Mouse (Mus musculus): ENCODE measurements around the gene Dusp27. TPM values are rescaled to one million over a fixed set of nuclear protein-coding genes. Genes with fewer than 3 reads are reported as not detected.
"Not testable (repeated sequence)": the region's sequence is repeated elsewhere in the genome, so short reads cannot be mapped to it uniquely, and the experiment has no call there.

The Dusp27 gene
- polyA plus RNA-seq, 1 experiment from 2014 or later: 2.7 TPM

DNA sequence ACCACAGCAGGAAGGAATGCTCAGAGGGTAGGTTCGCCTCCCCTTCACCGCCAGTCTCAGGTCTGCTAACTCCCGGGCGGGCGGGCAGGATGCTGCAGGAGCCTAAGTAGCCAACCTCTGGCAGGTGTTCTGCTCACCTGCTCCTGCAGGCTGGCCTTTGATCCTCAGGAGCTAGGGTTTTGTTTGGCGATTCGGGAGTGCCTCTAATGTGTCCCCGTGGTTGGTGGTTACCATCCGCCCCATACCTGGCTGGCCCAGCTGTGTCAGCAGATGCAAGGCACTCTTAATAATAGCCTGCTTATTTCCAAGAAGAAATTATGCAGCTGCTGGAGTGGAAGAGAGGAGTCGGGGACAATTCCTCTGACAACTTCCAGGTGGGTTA, 27.4 kb upstream of the Dusp27 start:
- Histone ChIP-seq H3K36me3 (no peaks in the 10 kb centered on the region), H3K4me1 (peaks cover 20% of the 10 kb centered on the region), H3K27me3 (ENCODE audit: low read depth, poor library complexity, severe bottlenecking) (peaks cover 34% of the 10 kb centered on the region), H3K4me3 (no peak overlapping the region), H3K27ac (replicated peaks) (no peak overlapping the region), H3K9me3 (replicated peaks) (no peaks in the 10 kb centered on the region)
- 50% methylated on average over 10 of the region's 10 CpGs for WGBS
- no peak for DNase-seq (ENCODE audit: low spot score)

DNA sequence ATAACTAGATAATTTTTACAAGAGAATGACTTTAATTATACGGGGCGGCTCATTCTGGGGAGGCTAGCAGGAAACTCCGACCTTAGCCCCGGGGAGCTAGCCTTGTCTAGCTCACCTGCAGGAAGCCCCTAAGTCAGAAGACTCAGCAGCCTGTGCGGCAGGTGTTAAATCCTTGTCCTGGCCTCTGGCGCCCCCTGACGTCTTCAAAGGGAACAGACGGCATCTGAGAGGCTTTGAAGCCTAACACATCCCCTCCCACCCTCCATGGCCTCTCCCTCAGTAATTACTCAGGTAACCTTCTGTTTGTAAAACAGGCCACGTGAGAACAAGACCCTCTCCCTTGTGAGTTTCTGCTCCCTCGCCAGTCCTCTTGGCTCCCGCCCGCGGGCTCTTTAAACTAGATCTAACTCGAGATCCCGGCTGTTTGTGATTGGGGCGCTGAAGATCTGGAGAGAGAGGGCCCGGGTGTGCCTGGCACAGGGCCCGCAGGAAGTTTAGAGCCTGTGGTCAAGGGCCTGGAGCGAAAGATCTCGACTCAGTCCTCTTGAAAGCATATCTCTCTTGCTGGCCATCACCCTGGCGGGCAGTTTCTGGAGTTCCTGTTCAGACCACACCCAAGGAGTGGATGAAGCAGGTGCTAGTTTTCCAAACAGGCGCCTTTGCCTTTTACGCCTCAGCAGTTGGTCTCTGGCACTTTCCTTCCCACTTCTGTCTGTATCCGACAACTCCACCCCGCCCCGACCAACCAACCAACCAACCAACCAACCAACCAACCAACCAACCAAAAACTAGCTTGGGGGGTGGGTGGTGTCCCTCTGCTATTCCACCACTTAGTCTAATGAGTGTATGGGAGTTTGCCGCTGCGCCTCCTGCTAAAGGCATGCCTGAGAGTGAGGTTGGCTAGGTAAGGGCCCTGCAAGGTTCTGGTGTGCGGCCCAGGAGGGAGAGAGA, 26.7 kb upstream of the Dusp27 start:
- Histone ChIP-seq H3K27ac (replicated peaks) (no peak overlapping the region), H3K4me1 (peaks cover 18% of the 10 kb centered on the region), H3K36me3 (no peaks in the 10 kb centered on the region), H3K9me3 (replicated peaks) (no peaks in the 10 kb centered on the region), H3K27me3 (ENCODE audit: low read depth, poor library complexity, severe bottlenecking) (peaks cover 28% of the 10 kb centered on the region), H3K4me3 (peak overlapping the region; percentile 31; the same call in 1 of the 2 replicates)
- WGBS: 21% methylated on average over 29 of the region's 29 CpGs
- peak; percentile 76 for DNase-seq (ENCODE audit: low spot score)

DNA sequence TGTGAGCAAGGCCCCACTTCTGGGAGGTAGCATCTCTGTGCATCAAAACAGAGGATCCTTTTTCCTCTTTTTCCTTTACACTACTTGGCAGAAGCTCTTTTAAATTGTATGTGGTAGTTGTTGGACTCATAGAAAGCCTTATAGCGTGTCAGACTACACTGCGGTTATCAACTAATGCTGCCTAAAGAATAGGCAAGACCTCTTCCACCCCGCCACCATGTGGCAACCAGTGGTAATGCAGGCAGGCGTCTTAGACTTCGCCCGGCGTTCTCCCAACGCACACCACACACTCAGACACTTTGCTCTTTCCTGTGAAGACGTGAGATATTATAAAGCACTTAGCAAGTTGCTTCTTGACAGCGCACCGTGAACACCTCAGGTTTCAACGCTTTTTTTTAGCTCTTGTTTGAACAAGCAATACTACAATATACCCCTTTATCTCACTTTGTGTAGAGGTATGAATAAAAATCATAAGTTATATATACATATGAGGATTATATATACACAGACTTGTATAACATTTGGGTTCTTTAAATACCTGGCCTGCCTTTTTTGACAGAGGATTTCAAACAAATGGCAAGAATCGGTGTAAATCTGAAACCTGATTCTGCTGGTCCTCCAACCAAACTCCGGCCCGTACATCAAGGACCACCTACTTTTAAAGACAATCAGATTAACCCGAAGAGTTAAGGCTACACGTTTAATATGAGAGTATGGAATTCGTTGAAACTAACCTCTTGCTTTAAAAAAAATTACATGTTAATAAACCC, 25.8 kb upstream of the Dusp27 start:
- H3K4me3 ChIP-seq: no peak overlapping the region
- H3K9me3 ChIP-seq (replicated peaks): no peaks in the 10 kb centered on the region
- no peak overlapping the region for H3K27ac ChIP-seq (replicated peaks)
- H3K36me3 ChIP-seq: no peaks in the 10 kb centered on the region
- 16% methylated on average over 18 of the region's 18 CpGs for WGBS
- H3K27me3 ChIP-seq (ENCODE audit: low read depth, poor library complexity, severe bottlenecking): peaks cover 21% of the 10 kb centered on the region
- H3K4me1 ChIP-seq: peaks cover 18% of the 10 kb centered on the region
- peak; percentile 89 for DNase-seq (ENCODE audit: low spot score)

DNA sequence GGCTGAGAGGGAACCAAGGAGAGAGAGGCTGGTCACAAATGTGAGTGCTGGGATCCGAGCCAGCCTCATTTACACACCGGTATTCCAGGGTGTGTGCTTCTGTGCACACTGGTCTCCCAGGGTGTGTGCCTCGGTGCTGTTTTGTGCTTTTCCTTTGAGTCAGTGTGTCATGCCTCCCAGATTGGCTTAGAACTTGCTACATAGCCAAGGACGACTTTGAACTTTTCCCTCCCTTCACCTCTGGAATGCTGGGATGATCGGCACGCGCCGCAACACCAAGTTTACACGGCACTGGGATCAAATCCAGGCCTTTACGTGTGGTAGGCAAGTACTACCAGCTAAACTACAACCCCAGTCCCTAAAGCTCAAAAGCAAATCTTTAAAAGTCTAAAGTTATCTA, 24.3 kb upstream of the Dusp27 start:
- Histone ChIP-seq H3K4me1 (peaks cover 10% of the 10 kb centered on the region), H3K36me3 (no peaks in the 10 kb centered on the region), H3K27ac (replicated peaks) (no peak overlapping the region), H3K4me3 (no peak overlapping the region), H3K9me3 (replicated peaks) (no peaks in the 10 kb centered on the region), H3K27me3 (ENCODE audit: low read depth, poor library complexity, severe bottlenecking) (peaks cover 21% of the 10 kb centered on the region)
- DNase-seq (ENCODE audit: low spot score): no peak
- 91% methylated on average over 10 of the region's 10 CpGs for WGBS

DNA sequence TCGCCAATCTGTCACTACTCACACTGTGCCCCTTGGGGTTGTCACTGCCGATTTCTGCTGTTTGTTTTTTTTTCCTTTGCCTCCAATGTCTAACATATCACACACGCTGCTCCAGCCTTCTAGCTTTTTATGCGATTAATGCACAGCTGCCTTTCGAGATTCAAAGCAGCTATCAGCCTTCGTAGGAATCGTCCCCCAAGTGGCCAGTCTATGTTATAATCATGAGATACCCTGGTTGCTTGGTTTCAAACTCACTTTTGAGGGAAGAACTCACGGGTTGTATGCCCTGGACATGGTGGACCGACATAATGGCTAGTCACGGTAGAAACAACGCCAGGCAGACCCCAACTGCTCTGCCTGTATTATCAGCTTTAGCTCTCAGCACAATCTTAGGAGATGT, 23.6 kb upstream of the Dusp27 start:
- Histone ChIP-seq H3K27me3 (ENCODE audit: low read depth, poor library complexity, severe bottlenecking) (peaks cover 21% of the 10 kb centered on the region), H3K4me1 (peaks cover 10% of the 10 kb centered on the region), H3K27ac (replicated peaks) (no peak overlapping the region), H3K36me3 (no peaks in the 10 kb centered on the region), H3K9me3 (replicated peaks) (no peaks in the 10 kb centered on the region), H3K4me3 (no peak overlapping the region)
- DNase-seq (ENCODE audit: low spot score): no peak
- 75% methylated on average over 11 of the region's 11 CpGs for WGBS

DNA sequence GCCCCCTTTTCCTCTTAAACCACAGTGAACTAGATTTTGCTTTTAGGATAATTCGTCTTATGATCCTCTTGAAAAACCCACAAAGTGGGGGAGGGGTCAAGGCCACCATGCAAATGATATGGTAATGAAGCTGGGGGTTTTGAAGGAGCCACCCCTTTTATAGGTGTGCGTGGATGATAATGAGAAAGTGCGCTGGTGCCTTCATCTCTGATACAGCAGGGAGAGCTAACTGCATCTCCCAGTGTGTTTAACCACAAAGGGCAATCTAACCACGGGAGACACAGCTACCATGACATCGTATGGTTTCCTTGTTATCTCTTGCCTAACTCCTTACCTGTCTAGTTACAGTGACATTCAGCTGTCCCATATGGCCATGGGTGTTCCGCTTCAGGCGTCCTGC, 22.3 kb upstream of the Dusp27 start:
- Histone ChIP-seq H3K4me1 (peaks cover 10% of the 10 kb centered on the region), H3K27me3 (ENCODE audit: low read depth, poor library complexity, severe bottlenecking) (peaks cover 13% of the 10 kb centered on the region), H3K36me3 (no peaks in the 10 kb centered on the region), H3K4me3 (no peak overlapping the region), H3K9me3 (replicated peaks) (no peaks in the 10 kb centered on the region), H3K27ac (replicated peaks) (no peak overlapping the region)
- WGBS: 85% methylated on average over 7 of the region's 7 CpGs
- DNase-seq (ENCODE audit: low spot score): no peak

DNA sequence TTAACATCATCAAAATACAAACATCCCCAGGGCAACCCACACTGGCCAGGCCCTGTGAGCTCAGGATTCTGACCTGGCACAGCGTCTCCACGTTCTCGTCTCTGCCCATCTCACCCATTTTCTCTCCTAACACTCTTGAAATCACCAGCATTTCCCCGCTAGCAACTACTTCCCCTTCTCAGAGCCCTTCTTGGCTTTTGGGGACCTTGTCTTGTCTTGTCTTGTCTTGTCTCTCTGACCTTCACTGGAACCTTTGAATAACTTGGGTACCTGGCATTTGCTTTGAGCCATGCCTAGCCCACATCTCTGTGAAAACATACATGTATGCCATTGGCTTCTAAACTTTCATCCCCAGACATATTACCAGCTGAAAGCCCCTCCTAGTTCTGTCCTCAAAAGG, 21.7 kb upstream of the Dusp27 start:
- peaks cover 7% of the 10 kb centered on the region for H3K27me3 ChIP-seq (ENCODE audit: low read depth, poor library complexity, severe bottlenecking)
- no peak overlapping the region for H3K27ac ChIP-seq (replicated peaks)
- no peak for DNase-seq (ENCODE audit: low spot score)
- H3K4me1 ChIP-seq: peaks cover 8% of the 10 kb centered on the region
- no peak overlapping the region for H3K4me3 ChIP-seq
- WGBS: 85% methylated on average over 4 of the region's 4 CpGs
- H3K36me3 ChIP-seq: no peaks in the 10 kb centered on the region
- H3K9me3 ChIP-seq (replicated peaks): no peaks in the 10 kb centered on the region

DNA sequence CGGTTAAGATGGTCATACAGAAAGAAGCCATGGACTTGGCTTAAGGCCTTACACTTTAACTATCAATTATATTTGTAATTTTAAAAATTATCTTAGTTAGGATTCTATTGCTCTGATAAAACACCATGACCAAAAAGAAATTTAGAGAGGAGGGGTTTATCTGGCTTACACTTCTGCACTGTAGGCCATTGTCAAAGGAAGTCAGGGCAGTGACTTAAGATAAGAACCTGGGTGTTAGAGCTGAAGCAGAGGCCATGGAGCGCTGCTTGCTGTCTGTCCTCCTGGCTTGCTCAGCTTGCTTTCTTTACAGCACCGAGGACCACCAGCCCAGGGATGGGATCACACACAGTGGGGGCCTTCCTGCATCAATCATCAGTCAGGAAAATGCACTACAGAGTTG, 19.9 kb upstream of the Dusp27 start:
- H3K9me3 ChIP-seq (replicated peaks): no peaks in the 10 kb centered on the region
- 71% methylated on average over 3 of the region's 3 CpGs for WGBS
- H3K4me1 ChIP-seq: 0 out of 2 replicates have a peak, but pooled peaks cover 3% of the 10 kb centered on the region
- no peak overlapping the region for H3K4me3 ChIP-seq
- no peaks in the 10 kb centered on the region for H3K36me3 ChIP-seq
- no peak overlapping the region for H3K27ac ChIP-seq (replicated peaks)
- H3K27me3 ChIP-seq (ENCODE audit: low read depth, poor library complexity, severe bottlenecking): peaks cover under 1% of the 10 kb centered on the region; the same call in 1 of the 2 replicates
- DNase-seq (ENCODE audit: low spot score): no peak

DNA sequence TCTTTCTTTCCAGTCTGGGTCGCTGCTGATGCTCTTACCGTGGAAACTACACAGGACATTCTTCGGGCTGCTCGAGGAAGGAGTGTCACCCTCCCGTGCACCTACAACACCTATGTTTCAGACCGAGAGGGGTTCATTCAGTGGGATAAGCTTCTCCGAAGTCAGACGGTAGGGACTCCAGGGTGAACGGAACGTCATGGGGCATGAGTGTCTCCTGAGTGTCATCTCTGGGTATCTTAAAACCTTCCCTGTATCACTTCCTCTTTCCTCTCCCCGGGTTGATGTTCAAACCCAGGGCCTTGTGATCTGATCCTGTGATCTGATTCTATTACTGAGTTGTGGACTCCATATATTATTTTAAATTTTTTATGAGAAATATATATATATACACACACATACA, 18.9 kb upstream of the Dusp27 start:
- Histone ChIP-seq H3K4me3 (no peak overlapping the region), H3K27ac (replicated peaks) (no peak overlapping the region), H3K9me3 (replicated peaks) (no peaks in the 10 kb centered on the region), H3K27me3 (ENCODE audit: low read depth, poor library complexity, severe bottlenecking) (no peaks in the 10 kb centered on the region), H3K36me3 (no peaks in the 10 kb centered on the region), H3K4me1 (0 out of 2 replicates have a peak, but pooled peaks cover 3% of the 10 kb centered on the region)
- 91% methylated on average over 11 of the region's 11 CpGs for WGBS
- DNase-seq (ENCODE audit: low spot score): no peak

DNA sequence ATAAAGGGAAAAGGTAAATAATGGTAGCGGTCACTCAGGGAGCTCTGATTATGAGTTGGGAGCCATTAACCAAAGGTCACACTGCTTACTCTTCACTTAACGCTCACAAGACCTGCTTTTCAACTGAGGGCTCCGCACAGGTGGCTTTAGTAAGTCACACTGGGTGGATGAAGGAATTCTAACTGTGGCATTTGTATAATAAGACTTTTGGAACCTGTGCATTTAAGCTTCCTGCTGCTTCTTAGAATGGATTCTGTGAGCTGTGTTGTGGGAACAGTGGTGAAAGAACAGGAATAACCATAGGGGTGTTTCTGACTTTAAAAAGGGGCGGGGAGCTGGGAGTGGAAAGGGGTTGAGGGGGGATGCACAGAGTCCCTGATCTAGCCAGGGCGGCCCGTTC, 14.6 kb upstream of the Dusp27 start:
- H3K27ac ChIP-seq (replicated peaks): no peak overlapping the region
- peaks cover 4% of the 10 kb centered on the region; the same call in 1 of the 2 replicates for H3K4me1 ChIP-seq
- H3K27me3 ChIP-seq (ENCODE audit: low read depth, poor library complexity, severe bottlenecking): no peaks in the 10 kb centered on the region
- H3K9me3 ChIP-seq (replicated peaks): no peaks in the 10 kb centered on the region
- no peak overlapping the region for H3K4me3 ChIP-seq
- no peak for DNase-seq (ENCODE audit: low spot score)
- 81% methylated on average over 6 of the region's 6 CpGs for WGBS
- no peaks in the 10 kb centered on the region for H3K36me3 ChIP-seq

DNA sequence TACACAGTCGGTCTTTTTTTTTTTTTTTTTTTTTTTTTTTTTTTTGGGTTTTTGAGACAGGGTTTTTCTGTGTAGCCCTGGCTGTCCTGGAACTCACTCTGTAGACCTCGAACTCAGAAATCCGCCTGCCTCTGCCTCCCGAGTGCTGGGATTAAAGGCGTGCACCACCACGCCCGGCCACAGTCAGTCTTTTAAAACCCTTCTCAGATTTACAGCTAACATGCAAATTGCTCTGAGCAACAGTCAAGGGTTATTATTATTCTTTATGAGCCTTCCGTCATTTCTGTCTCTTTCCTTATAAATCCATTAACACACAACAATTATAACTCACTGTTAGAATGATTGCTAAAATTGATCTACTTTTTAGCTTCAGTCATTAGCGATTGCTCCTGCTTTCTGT, 14.1 kb upstream of the Dusp27 start:
- not testable (repeated sequence) for DNase-seq (ENCODE audit: low spot score); H3K27me3 ChIP-seq (ENCODE audit: low read depth, poor library complexity, severe bottlenecking); H3K36me3 ChIP-seq; H3K9me3 ChIP-seq (replicated peaks); H3K4me3 ChIP-seq; H3K27ac ChIP-seq (replicated peaks); H3K4me1 ChIP-seq
- WGBS: 94% methylated on average over 9 of the region's 9 CpGs

DNA sequence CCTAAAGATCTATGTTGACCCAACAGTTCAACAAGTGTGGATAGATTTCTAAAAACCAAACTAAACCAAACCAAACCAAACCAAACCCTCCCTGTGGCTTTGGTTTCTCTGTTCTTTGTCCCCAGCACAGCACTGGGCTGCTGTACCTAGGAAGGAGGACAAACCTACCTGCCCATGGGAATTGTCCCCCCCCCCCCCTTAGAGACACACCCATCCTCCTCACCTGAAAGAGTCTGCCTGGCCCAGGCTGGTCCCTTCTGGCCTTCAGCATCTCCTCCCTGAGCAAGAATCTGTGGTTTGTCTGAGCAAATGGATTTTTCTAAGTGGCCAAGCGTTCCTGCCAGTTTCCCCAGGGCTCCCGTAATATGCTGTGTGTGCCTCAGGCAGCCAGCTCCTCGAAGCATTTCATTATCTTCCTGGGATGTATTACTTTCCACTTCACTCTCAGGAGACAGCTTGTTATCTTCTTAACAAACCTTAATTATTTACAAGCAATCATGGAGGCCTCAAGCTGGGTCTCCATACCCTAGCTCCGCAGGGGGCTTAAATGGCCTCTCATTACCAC, 12.0 kb upstream of the Dusp27 start:
- Histone ChIP-seq H3K9me3 (replicated peaks) (no peaks in the 10 kb centered on the region), H3K27me3 (ENCODE audit: low read depth, poor library complexity, severe bottlenecking) (no peaks in the 10 kb centered on the region), H3K36me3 (no peaks in the 10 kb centered on the region), H3K27ac (replicated peaks) (no peak overlapping the region), H3K4me1 (peaks cover 12% of the 10 kb centered on the region), H3K4me3 (no peak overlapping the region)
- WGBS: 58% methylated on average over 4 of the region's 4 CpGs
- no peak for DNase-seq (ENCODE audit: low spot score)

DNA sequence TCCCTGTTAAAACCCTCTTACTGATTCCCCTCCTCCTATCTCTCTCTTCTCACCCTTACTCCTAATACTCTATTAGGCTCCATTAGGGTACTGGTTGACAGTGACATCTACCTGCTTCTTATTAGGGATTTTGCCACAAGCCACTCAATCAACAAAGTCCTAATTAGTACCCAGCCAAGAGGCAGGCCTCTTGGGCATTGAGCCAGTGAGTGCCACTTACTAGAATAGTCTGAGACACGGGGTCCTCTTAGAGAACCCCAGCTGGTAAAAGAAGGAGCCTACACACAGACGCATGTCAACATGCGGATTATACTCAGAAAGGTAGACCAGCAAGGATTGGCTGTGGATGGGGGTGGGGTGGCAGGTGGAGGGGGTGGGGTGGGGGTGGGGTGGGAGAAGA, 11.4 kb upstream of the Dusp27 start:
- Histone ChIP-seq H3K27me3 (ENCODE audit: low read depth, poor library complexity, severe bottlenecking) (no peaks in the 10 kb centered on the region), H3K4me3 (no peak overlapping the region), H3K27ac (replicated peaks) (no peak overlapping the region), H3K36me3 (no peaks in the 10 kb centered on the region), H3K9me3 (replicated peaks) (no peaks in the 10 kb centered on the region), H3K4me1 (peaks cover 13% of the 10 kb centered on the region)
- 86% methylated on average over 3 of the region's 3 CpGs for WGBS
- no peak for DNase-seq (ENCODE audit: low spot score)
